Mouse (Mus musculus) CH12.LX (cell line): ENCODE measurements at regions not wholly inside any gene's neighbourhood (a gene's known extent, or its start where the extent isn't known, plus 50 kb on each side); places are given as distances from the start of the nearest gene placed in this dataset.

Source experiments
- CTCF ChIP-seq, 2 experiments: IDR thresholded peaks in 1 of 2; conservative IDR thresholded peaks in 1 of 2; 2 replicates each; pipeline ENCODE4 v1.5.1; 2011 to 2012; ENCODE audit warnings: low read depth in 2 of 2, low read length in 2 of 2, improper control_type of control experiment in 1 of 2, inconsistent platforms in 1 of 2, mild to moderate bottlenecking in 1 of 2, moderate library complexity in 1 of 2
- HCFC1 ChIP-seq: IDR thresholded peaks from 2 replicates; pipeline ENCODE4 v1.6.1; 2012; ENCODE audit warnings: low read depth, mild to moderate bottlenecking, inconsistent platforms, low read length, improper control_type of control experiment
- POLR2AphosphoS2 ChIP-seq: IDR thresholded peaks from 2 replicates; pipeline ENCODE4 v1.6.1; 2011; ENCODE audit warnings: low read depth, low read length, improper control_type of control experiment
- UBTF ChIP-seq: IDR thresholded peaks from 2 replicates; pipeline ENCODE4 v1.6.1; 2012; ENCODE audit warnings: low read depth, mild to moderate bottlenecking, inconsistent platforms, low read length, improper control_type of control experiment, moderate library complexity
- ZNF384 ChIP-seq: IDR thresholded peaks from 2 replicates; pipeline ENCODE4 v1.6.1; 2012; ENCODE audit warnings: low read depth, low read length, improper control_type of control experiment, inconsistent platforms

DNA sequence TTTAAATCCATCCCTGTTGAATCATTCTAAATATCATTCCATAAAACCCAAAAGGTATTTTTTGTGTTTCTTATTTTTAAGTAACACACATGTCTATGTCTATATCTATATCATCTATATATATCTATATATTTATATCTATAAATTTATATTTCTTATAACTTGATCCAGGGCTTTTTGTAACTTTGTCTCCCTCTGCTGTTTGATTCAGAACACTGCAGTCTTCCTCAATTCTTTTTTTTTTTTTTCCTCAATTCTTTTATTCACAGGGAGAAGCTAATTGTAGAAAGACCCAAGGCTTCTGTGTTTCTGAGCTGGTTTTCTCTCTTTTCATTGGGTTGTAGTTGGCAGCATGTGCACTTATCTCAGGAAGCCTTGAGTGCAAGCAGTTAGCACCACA, 124.1 kb upstream of the Igfbp3 start:
- TF ChIP-seq ZNF384 (0 out of 2 replicates have a peak, but pooled peaks have one; percentile 8), CTCF (conservative IDR thresholded peaks at IDR 0.05 in 1 of 2, IDR thresholded peaks at IDR 0.05 in 1 of 2; ENCODE audit: low read depth in 2 of 2, low read length in 2 of 2) (no peak; a peak in 1 of 4 replicates), HCFC1 (no peak), POLR2AphosphoS2 (no peak), UBTF (no peak)
